Mouse (Mus musculus) megakaryocyte, embryonic 14.5 days (primary cell): ENCODE measurements around the gene Samhd1.

ENCODE experiments used
- FLI1 ChIP-seq: IDR thresholded peaks from 2 replicates; pipeline ENCODE4 v1.6.1; 2012; ENCODE audit warnings: low read length, inconsistent platforms, mixed read lengths
- GATA1 ChIP-seq: IDR thresholded peaks from 3 replicates; pipeline ENCODE4 v1.6.1; 2012; ENCODE audit warnings: mixed read lengths, low read length, inconsistent platforms, borderline replicate concordance

DNA sequence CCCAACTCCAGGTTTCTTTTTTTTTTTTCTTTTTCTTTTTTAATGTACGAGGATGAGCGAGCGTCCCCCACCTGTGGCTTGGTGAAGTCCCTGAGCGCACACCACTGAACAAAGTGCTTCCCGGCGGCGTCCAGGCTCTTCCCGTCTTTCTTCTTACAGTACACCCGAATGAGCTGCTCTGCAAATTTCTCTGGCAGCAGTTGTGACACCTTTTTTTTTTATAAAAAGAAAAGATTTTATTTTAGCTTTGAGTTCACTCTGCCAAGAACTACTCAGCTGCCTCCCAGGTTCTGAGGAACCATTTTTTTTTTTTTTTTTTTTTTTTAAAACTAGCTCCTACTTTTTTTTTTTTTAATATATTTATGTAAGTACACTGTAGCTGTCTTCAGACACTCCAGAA is 33.4 kb downstream of the Samhd1 start:
- no peak for TF ChIP-seq GATA1
- no peak for TF ChIP-seq FLI1
